Mouse (Mus musculus) monocyte, adult 2 months (primary cell): ENCODE measurements around the gene Pla2g1b.

ENCODE experiments used
- DNase-seq, 2 experiments: peaks; one replicate each; pipeline ENCODE4 v3.0.0; 2022; ENCODE audit warnings: low spot score in 2 of 2, low read depth in 1 of 2

Pla2g1b gene

DNA sequence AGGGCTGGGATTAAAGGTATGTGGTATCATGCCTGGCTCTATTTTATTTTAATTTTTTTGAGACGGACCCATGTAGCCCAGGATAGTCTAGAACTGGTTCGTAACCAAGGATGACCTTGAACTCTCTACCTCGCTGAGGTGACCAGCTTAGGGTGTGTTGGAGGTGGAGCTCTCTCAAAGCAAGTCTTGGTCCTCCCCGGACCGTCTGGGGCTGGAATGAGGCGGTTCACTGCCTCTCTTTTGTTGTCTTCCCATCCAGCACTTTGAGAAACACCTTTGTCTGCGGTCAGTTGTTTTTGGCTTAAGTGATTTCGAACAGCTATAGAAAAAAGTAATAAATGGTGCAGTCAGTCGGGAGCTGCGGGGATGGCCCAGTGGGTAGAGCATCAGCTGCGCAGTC lies 21.9 kb upstream of the Pla2g1b start:
- no peak for DNase-seq

DNA sequence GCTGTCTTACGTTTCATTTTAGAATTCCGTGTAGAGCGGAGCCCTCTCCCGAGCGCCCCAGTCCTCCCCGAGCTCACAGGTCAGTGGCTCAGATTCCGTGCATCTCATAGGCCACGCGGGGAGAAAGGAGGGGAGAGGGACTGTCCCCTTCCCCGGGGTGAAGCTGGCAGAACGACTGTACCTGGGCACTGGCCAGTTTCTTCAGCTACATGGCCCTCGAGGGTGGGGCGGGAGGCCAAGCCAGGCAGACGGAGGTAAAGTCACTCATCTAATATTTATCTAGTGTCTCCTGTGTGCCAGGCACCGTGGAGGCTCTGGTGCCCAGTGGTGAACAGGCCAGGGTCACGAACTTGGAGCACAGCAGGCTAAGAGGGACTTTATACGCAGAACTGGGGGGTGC lies 19.0 kb upstream of the Pla2g1b start:
- no peak for DNase-seq

DNA sequence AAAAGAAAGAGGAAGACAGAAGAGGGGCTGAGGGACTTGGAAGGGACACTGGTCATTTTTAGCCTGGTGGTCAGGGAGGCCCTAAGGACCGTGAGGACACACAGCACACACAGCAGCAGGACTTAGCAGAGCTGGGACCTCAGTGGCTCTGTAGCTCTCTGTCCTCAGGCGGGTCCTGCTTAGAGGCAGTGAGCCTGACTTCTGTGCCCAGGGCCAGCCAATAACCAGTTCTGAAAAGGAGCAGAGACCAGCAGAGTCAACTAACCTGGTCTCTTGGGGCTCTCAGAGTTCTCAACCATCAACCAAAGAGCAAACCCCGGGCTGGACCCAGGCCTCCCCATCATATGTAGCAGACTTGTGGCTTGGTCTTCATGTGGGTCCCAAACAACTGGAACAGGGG lies 16.8 kb upstream of the Pla2g1b start:
- DNase-seq = no peak

DNA sequence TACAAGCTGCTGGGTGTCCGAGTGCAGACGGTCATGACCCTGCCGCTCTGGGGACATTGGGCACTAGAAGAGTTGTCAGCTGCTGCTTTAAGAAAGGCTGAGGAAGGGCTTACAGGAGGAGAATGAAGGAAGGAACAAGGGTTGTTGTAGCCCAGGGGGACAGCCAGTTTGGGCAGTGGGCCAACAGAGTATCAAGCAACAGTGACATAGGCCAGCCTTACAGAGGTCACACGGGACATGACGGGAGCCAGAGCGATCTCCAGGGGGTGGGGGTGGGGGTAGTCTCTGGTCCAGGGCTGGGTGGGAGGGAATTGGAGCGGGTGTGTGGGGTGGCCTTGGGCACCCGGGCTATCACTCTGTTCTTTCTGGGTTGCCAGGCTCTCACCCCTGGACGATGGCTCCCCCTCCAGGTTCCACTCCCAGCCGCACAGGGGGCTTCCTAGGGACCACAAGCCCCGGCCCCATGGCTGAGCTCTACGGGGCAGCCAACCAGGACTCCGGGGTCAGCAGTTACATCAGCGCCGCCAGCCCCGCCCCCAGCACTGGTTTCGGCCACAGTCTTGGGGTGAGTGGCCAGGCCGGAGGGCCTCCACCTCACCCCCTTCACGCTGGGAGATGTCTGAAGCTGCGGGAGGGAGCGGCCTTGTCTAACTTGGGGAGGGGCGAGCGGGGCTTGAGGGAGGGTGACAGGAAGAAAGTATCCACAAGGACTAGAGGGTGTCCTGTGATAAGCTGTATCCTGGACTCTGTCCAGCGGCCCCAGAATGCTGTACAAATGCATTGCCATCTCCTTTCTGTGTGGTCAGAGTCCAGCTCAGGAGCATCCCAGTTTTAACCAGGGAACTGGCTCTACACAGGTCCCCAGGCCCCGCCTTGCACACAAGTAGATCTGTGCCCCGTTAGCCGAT lies 15.4 kb upstream of the Pla2g1b start:
- no peak for DNase-seq

DNA sequence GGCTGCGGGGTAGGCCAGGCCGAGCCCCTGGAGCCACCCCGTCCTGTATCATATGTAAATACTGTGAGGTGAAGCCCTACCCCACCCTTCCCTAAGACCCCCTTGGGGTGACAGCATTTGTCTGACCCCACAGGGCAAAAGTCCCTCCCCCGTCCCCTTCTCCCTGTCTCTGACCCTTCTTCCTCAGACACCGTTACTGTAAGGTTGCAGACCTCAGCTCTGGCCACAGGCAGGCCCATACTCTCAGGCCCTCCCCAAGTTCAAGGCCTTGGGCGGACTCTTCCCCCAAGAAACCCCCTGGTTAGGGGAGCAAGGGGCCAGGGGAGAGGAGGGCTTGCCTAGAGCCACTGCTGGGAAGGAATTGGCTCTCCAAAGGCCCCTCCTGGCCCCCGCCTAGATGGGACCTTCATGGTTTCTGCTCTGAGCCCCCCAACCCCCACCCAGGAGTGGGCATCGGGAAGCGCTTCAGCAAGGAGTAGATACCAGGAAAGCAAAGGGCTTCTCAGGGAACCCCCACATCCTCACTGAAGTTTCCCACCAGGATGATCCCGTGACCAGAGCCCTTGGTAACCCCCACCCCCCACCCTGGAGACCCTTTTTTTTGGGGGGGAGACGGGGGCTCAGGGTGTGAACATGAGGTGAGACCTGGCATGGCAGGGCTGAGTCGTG lies 11.5 kb upstream of the Pla2g1b start:
- no peak for DNase-seq

DNA sequence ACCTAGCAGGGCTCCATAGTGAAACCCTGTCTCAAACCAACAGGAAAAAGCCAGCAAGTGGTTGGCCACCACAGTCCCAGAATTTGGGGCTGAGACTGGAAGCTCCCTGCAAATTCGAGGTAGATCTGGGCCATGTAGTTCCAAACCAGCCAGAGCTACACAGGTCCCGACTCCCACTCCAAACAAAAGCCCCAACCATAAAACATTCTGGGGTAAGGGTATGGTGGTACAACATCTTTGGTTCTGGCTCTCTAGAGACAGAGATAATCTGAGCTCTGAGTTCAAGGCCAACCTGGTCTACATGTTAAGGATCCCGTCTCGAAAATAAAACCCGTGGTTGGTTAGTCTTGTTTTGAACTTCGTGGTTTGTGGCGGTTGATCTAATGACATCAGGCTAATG lies 10.2 kb upstream of the Pla2g1b start:
- DNase-seq = no peak

- DNase-seq = no peak
These were observed 7.1 kb upstream of the Pla2g1b start for GRCm38 (mm10) chr5:115458918-115459317.

DNA sequence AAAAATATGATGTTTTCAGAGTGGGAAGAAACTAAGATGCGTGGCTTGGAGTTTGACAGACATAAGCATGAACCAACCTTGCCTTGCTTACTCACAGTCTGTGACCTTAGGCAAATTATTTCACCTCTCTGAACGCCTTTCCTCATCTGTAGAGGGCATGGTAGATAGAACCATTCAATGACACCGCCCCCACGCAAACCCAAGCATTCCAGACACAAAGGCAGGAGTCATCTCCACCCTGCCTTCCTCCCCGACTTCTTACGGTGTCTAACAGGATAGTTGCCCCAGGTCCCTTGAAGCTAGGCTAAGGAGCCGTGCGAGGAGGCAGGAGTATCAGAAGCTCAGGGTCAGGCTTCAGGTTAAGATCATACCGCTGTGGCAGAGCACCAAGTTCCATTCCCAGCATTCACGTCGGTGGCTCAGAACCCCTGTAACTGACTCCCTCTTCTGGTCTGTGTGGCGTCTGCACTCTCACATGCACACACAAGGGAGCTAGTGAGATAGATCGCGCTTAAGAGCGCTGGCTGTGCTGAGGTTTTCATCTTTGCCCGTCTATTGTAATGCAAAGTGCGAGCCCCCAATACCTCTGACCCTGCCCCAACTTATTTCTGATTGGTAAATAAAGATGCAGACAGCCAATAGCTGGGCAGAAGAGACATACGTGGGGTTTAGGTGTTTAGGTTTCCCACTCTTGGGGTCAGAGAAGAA lies 1.5 kb upstream of the Pla2g1b start:
- no peak for DNase-seq

DNA sequence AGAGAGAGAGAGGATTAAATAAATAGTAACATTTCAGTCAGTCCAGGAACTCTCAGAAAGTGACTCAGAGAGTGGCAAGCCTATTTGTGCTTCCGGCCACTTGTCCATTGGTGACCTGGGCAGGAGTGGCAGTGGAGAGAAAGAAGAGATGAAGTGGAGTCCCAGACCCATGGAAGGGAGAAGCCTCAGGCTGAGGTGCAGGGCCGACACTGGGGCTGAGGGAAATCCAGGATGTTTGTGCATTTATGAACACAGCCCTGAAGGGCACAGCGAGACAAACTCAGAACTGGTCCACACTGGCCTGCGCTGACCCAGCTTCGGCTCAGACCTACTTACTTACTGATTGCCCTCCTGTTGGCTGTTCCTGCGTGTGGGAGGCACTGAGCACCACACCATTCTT lies 3.7 kb downstream of the Pla2g1b start:
- no peak for DNase-seq

GRCm38 (mm10) chr5:115470766-115471531 lies 4.9 kb downstream of the Pla2g1b start:
- peak in 1 of 2 experiments; percentile 36 for DNase-seq

GRCm38 (mm10) chr5:115473191-115473590 lies 7.1 kb downstream of the Pla2g1b start:
- no peak for DNase-seq

GRCm38 (mm10) chr5:115474174-115474828 lies 8.2 kb downstream of the Pla2g1b start:
- no peak for DNase-seq

DNA sequence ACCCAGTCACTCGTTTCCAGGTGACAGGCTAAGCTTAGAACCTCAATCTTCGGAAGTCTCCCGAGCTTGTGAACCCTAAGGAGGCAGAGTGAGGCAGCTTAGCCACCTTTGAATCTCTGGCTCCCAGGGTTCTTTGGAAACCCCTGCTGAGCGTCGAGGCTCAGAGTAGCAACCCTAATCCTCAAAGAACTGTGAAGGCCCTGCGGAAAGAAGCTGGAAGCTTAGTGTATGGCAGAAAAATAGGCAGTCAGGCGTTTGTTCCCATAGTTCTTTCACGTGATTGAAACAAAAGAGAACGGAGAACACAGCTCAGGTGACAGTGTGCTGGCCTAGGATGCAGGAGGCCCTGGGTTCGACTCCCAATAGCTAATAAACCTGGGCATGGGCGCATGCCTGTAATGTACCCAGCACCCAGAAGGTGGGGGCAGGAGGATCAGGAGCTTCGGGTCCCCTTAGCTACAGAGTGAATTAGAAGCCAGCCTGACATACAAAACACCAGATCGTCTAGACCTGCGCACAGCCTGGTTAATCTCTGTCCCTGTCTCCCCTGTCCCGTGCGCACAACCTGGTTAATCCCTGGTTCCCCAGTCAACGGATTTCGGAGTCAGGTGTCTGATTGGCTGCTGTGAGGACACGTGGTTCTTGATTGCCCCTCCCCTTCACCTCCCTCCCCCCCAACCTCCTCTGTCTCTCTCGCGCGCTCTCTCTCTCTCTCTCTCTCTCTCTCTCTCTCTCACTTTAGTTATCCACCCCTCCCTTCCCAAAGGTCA lies 9.5 kb downstream of the Pla2g1b start:
- DNase-seq = no peak

DNA sequence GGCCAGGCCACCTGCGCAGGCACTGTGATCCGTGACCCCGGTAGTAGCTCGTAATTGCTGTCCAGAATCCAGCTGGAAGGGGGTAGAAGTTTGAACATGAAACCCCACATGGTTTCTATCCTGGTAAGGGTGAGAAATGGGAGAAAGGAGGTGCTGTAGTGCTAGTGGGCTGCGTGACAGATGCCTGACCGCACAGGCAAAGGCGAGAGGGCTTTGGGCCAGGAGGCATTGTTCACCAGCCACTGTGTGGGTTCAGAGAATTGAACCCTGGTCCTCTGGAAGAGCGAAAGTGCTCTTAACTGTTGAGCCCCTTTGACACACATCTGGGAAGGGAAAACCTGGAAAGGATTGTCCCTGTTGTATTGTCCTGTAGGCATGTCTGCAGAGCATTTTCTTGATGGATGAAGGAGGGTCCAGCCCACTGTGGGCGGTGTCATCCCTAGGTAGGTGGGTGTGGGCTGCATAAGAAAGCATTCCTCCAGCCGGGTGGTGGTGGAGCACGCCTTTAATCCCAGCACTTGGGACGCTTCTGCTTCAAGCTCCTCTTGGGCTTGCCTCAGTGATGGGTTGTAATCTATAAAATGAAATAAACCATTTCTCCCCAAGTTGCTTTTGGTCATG lies 10.2 kb downstream of the Pla2g1b start:
- no peak for DNase-seq

DNA sequence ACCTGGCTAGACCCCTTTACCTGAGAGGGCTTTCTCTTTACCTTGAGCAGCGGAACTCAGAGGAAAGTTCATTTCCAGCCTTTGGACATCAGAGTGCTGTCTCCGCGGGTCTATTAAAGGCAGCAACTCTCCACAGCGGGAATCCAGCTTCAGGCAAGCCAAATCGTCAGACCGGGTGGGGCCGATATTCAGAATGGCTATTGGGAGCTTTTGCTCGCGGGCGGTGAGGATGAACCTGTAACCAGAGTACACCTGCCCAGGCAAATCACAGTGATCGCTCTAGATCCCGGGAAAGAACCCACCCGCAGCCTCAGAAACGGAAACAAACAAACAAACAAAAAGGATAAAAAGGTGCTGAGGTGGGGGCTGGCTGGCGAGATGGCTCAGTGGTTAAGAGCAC lies 13.5 kb downstream of the Pla2g1b start:
- DNase-seq = no peak

GRCm38 (mm10) chr5:115480101-115480500 lies 14.0 kb downstream of the Pla2g1b start:
- peak in 1 of 2 experiments; percentile 24 for DNase-seq

DNA sequence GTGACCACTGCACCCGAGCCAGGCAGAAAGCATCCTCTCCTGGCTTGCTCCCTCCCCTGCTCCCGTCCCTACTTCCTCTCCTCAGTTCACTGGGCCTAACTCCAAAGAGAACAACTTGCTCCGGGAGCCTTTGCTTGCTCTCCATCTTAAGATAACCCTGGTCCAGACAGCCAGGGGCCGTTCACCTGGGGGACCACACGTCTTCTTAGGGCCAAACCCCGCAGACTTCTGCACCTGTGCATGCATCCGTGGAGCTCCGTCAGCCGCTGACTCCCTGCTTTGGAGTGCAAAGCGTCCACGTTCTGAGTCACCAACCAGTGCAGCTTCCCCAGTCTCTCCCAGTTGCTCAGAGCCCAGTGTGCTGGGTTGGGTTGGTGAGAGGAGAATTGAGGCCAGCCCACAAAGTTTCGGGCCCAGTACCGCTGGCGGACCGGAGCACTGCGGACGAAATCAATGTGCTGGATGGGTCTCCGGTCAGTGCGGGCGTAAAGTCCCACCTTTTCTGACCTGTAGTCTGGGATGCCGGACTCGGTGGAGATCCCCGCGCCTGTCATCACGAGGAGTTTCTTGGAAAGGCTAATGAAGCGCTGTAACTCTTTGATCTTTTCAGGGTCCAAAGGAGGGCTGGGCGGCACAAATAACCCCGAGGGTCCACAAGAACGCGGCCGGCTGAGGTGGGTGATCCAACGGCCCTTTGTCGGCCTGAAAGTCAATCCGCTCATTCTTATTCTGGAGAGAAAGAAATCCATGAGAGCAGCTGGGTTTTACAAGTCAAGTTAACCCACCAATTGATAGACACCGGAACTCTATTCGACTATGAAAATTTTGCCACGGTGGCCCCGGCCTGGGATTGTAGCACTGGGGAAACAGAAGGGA lies 16.6 kb downstream of the Pla2g1b start:
- DNase-seq = no peak

DNA sequence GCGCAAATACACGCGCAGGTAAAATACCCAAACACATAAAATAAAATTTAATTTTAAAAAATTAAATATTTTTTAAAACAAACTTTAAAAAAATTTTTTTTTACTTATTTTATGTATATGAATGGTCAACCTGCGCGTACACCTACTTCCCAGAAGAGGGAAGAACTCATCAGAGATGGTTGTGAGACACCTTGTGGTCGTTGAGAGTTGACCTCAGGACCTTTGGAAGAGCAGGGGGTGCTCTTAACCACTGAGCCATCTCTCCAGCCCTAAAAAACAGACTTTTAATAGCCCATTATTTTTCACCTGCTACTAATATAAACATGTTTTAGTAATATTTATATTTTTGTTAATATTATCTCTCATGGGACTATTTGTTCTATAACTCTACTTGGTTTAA lies 17.3 kb downstream of the Pla2g1b start:
- no peak for DNase-seq
